Mouse (Mus musculus) embryonic facial prominence, embryonic 15.5 days (tissue): Measurements from ENCODE around the gene Pitpnm1. TPM values are rescaled to one million over a fixed set of nuclear protein-coding genes. Genes with fewer than 3 reads are reported as not detected.
A peak's percentile ranks its signal among the peaks of the same experiment; 100 is the strongest.

Experiments
- ATAC-seq: fragments of 200-750 bp; cut with Nextera tagmentation; 2 replicates; pipeline ENCODE4 v1.8.0; 2017; ENCODE audit warnings: low read depth, moderate TSS enrichment; ENCODE audit not compliant: insufficient number of reproducible peaks, low FRiP score, low TSS enrichment
- H3K27ac ChIP-seq: fragments of 300-500 bp; sonication (generic); replicated peaks from 2 replicates; pipeline ENCODE4 v1.5.1; 2015; ENCODE audit warnings: mild to moderate bottlenecking, inconsistent platforms
- H3K27me3 ChIP-seq: fragments of 300-500 bp; sonication (generic); 2 replicates; pipeline ENCODE4 v1.6.1; 2015; ENCODE audit warnings: inconsistent platforms
- H3K36me3 ChIP-seq: fragments of 300-500 bp; sonication (generic); 2 replicates; pipeline ENCODE4 v1.6.1; 2015; ENCODE audit warnings: mild to moderate bottlenecking, inconsistent platforms
- H3K4me1 ChIP-seq: fragments of 300-500 bp; sonication (generic); 2 replicates; pipeline ENCODE4 v1.6.1; 2015; ENCODE audit warnings: inconsistent platforms
- H3K4me2 ChIP-seq: fragments of 300-500 bp; sonication (generic); replicated peaks from 2 replicates; pipeline ENCODE4 v1.6.1; 2015; ENCODE audit warnings: mild to moderate bottlenecking, inconsistent platforms
- H3K4me3 ChIP-seq: fragments of 300-500 bp; sonication (generic); replicated peaks from 2 replicates; pipeline ENCODE4 v1.5.1; 2015; ENCODE audit warnings: mild to moderate bottlenecking, inconsistent platforms
- H3K9ac ChIP-seq: fragments of 300-500 bp; sonication (generic); 2 replicates; pipeline ENCODE4 v1.6.1; 2015; ENCODE audit warnings: inconsistent platforms
- H3K9me3 ChIP-seq: fragments of 300-500 bp; sonication (generic); replicated peaks from 2 replicates; pipeline ENCODE4 v1.6.1; 2016; ENCODE audit warnings: inconsistent platforms
- WGBS: fragments of 180-500 bp; shearing (Covaris S2); methylation state at CpG from one replicate; pipeline ENCODE4 v1.1.7; 2015; 5-methylcytosine and 5-hydroxymethylcytosine counted together
- polyA plus RNA-seq: library from polyadenylated mRNA; unstranded; fragments of >200 nt; fragmentation: Nextera tagmentation; extraction: Ambion mirVana; gene quantifications from 2 replicates; pipeline ENCODE4 v1.2.1, GENCODE M21; 2015

The Pitpnm1 gene
- polyA plus RNA-seq, 1 experiment from 2014 or later, result 9.7 TPM

GRCm38 (mm10) chr19:4106654-4107053, 6.9 kb downstream of the Pitpnm1 start:
- peaks cover 3% of the 10 kb centered on the region; the same call in 1 of the 2 replicates for H3K36me3 ChIP-seq
- 89% methylated on average over 14 of the region's 14 CpGs for WGBS
- no peak overlapping the region for H3K27ac ChIP-seq
- no peaks in the 10 kb centered on the region for H3K9me3 ChIP-seq
- ATAC-seq, result no peak
- no peak overlapping the region for H3K4me2 ChIP-seq
- peaks cover 10% of the 10 kb centered on the region for H3K27me3 ChIP-seq
- no peak overlapping the region for H3K4me3 ChIP-seq
- H3K4me1 ChIP-seq, result no peaks in the 10 kb centered on the region
- H3K9ac ChIP-seq, result no peak overlapping the region

DNA sequence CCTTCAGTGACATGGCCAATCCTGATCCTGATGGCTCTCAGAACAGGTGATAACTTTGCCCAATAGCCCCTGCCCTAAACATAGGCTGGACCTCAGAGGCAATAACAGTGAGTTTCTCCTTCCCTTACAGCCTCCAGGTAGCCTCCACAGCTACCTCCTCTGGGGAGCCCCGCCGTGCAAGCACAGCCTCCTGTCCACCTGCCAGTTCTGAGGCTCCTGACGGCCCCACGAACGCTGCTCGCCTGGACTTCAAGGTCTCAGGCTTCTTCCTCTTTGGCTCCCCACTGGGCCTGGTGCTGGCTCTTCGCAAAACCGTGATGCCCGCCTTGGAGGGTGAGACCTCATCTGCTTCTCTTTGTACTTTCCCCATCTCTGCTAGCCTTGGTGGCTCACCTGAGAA, 8.7 kb downstream of the Pitpnm1 start:
- Histone ChIP-seq H3K4me3 (no peak overlapping the region), H3K27me3 (no peaks in the 10 kb centered on the region), H3K27ac (no peak overlapping the region), H3K36me3 (peaks cover 21% of the 10 kb centered on the region), H3K4me1 (0 out of 2 replicates have a peak, but pooled peaks cover 3% of the 10 kb centered on the region), H3K9me3 (no peaks in the 10 kb centered on the region), H3K4me2 (no peak overlapping the region), H3K9ac (no peak overlapping the region)
- no peak for ATAC-seq
- WGBS, result 82% methylated on average over 9 of the region's 9 CpGs

GRCm38 (mm10) chr19:4112063-4112960, 12.5 kb downstream of the Pitpnm1 start:
- 94% methylated on average over 26 of the region's 26 CpGs for WGBS
- Histone ChIP-seq H3K9me3 (no peaks in the 10 kb centered on the region), H3K9ac (no peak overlapping the region), H3K4me1 (0 out of 2 replicates have a peak, but pooled peaks cover 9% of the 10 kb centered on the region), H3K27me3 (no peaks in the 10 kb centered on the region), H3K4me3 (no peak overlapping the region), H3K36me3 (peaks cover 56% of the 10 kb centered on the region), H3K4me2 (no peak overlapping the region), H3K27ac (no peak overlapping the region)
- ATAC-seq, result no peak

DNA sequence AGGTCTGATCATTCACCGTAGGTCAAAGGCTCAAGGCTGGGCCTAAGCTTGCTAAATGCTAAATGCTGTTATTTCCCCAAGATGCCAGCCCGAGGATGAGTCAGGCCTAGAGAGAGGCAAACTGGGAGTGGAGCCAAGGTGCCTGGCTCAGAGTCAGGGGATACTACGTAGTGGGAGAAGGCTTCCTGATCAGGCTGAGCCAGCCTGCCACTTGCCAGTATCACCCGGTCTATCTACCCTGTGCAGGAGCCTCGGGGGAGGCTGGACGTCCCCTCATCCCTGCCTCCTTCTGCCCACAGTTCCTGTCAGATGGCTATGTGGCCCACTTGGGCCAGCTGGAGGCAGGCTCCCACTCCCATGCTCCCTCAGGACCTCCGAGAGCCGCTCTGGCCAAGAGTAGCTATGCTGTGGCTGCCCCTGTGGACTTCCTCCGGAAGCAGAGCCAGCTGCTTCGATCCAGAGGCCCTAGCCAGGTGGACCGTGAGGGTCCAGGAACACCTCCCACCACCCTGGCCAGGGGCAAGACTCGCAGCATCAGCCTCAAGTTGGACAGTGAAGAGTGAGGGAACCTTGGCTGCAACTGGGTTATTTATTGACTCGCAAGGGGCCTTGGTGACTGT, 13.5 kb downstream of the Pitpnm1 start:
- no peak overlapping the region for H3K27ac ChIP-seq
- H3K9ac ChIP-seq, result no peak overlapping the region
- ATAC-seq, result no peak
- H3K4me1 ChIP-seq, result 0 out of 2 replicates have a peak, but pooled peaks cover 9% of the 10 kb centered on the region
- no peaks in the 10 kb centered on the region for H3K27me3 ChIP-seq
- H3K4me2 ChIP-seq, result no peak overlapping the region
- H3K4me3 ChIP-seq, result no peak overlapping the region
- 70% methylated on average over 13 of the region's 13 CpGs for WGBS
- no peaks in the 10 kb centered on the region for H3K9me3 ChIP-seq
- peaks cover 63% of the 10 kb centered on the region for H3K36me3 ChIP-seq

- Histone ChIP-seq H3K27ac (no peak overlapping the region), H3K9me3 (no peaks in the 10 kb centered on the region), H3K27me3 (no peaks in the 10 kb centered on the region), H3K4me1 (0 out of 2 replicates have a peak, but pooled peaks cover 9% of the 10 kb centered on the region), H3K4me2 (no peak overlapping the region), H3K9ac (no peak overlapping the region), H3K4me3 (no peak overlapping the region), H3K36me3 (peaks cover 63% of the 10 kb centered on the region)
- no peak for ATAC-seq
- 68% methylated on average over 5 of the region's 5 CpGs for WGBS
These were observed 14.0 kb downstream of the Pitpnm1 start for GRCm38 (mm10) chr19:4113806-4114230.

- Histone ChIP-seq H3K4me3 (no peak overlapping the region), H3K4me1 (0 out of 2 replicates have a peak, but pooled peaks cover 11% of the 10 kb centered on the region), H3K9me3 (no peaks in the 10 kb centered on the region), H3K4me2 (no peak overlapping the region), H3K27me3 (no peaks in the 10 kb centered on the region), H3K36me3 (peaks cover 63% of the 10 kb centered on the region), H3K27ac (no peak overlapping the region), H3K9ac (no peak overlapping the region)
- no peak for ATAC-seq
- 87% methylated on average over 10 of the region's 10 CpGs for WGBS
These were observed 14.8 kb downstream of the Pitpnm1 start for GRCm38 (mm10) chr19:4114551-4114950.

DNA sequence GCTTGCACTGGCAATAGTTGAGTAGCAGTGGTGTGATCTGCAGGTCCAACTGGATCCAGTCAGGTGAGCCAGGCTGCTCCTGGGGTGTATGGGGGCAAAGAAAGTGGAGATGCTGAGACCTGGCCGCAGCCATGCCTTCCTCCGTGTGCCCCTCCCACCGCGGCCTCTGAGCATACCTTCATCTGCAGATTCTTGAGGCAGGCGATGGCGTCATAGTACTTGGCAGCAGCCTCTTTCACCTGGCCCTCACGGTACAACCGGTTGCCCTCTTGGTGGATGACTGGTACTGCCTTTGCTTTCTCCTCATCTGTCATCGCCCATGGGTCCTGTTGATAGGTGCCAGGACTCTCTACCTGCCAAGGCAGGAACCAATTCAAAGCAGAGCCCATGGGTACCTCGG, 15.3 kb downstream of the Pitpnm1 start:
- H3K36me3 ChIP-seq, result peaks cover 63% of the 10 kb centered on the region
- 98% methylated on average over 10 of the region's 10 CpGs for WGBS

GRCm38 (mm10) chr19:4115816-4116215, 16.0 kb downstream of the Pitpnm1 start:
- H3K9me3 ChIP-seq, result no peaks in the 10 kb centered on the region
- WGBS, result 85% methylated on average over 11 of the region's 11 CpGs
- no peaks in the 10 kb centered on the region for H3K27me3 ChIP-seq
- no peak overlapping the region for H3K4me3 ChIP-seq
- no peak overlapping the region for H3K27ac ChIP-seq
- H3K4me1 ChIP-seq, result peaks cover 22% of the 10 kb centered on the region
- ATAC-seq, result no peak
- peaks cover 63% of the 10 kb centered on the region for H3K36me3 ChIP-seq
- no peak overlapping the region for H3K9ac ChIP-seq
- H3K4me2 ChIP-seq, result no peak overlapping the region

More for the DNA sequence above, 15.3 kb downstream of the Pitpnm1 start:
- no peaks in the 10 kb centered on the region for H3K9me3 ChIP-seq
- H3K4me1 ChIP-seq, result peaks cover 15% of the 10 kb centered on the region; the same call in 1 of the 2 replicates
- no peak overlapping the region for H3K27ac ChIP-seq
- H3K27me3 ChIP-seq, result no peaks in the 10 kb centered on the region
- no peak overlapping the region for H3K4me3 ChIP-seq
- ATAC-seq, result no peak
- H3K4me2 ChIP-seq, result no peak overlapping the region
- no peak overlapping the region for H3K9ac ChIP-seq

DNA sequence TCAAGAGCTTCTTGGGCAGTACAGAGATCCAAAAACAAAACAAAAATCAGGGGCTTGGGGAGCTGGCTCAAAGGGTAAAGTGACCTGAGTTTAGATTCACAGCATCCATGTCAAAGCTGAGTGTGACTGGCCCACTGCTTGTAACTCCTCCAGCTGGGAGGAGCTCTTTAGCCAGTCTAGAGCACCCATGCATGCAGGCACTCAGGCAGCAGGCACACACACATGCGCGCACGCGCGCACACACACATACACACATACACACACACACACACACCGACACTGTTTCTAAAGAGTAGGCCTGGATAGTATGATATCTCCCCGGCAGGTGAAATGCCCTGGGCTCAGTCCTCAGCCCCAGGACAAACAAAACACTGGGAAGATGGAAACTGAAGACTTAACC, 17.2 kb downstream of the Pitpnm1 start:
- H3K27ac ChIP-seq, result no peak overlapping the region
- no peak overlapping the region for H3K4me3 ChIP-seq
- no peaks in the 10 kb centered on the region for H3K27me3 ChIP-seq
- H3K9me3 ChIP-seq, result no peaks in the 10 kb centered on the region
- H3K9ac ChIP-seq, result no peak overlapping the region
- ATAC-seq, result no peak
- peaks cover 57% of the 10 kb centered on the region for H3K36me3 ChIP-seq
- H3K4me2 ChIP-seq, result no peak overlapping the region
- 97% methylated on average over 7 of the region's 7 CpGs for WGBS
- H3K4me1 ChIP-seq, result peaks cover 24% of the 10 kb centered on the region

- Histone ChIP-seq H3K27me3 (no peaks in the 10 kb centered on the region), H3K36me3 (peaks cover 43% of the 10 kb centered on the region), H3K4me3 (no peak overlapping the region), H3K9ac (no peak overlapping the region), H3K9me3 (no peaks in the 10 kb centered on the region), H3K4me2 (no peak overlapping the region), H3K4me1 (peaks cover 23% of the 10 kb centered on the region), H3K27ac (no peak overlapping the region)
- ATAC-seq, result no peak
- 91% methylated on average over 2 of the region's 2 CpGs for WGBS
These were observed 18.6 kb downstream of the Pitpnm1 start for GRCm38 (mm10) chr19:4118350-4118749.

GRCm38 (mm10) chr19:4119716-4120487, 20.1 kb downstream of the Pitpnm1 start:
- Histone ChIP-seq H3K4me1 (peaks cover 25% of the 10 kb centered on the region), H3K27me3 (no peaks in the 10 kb centered on the region), H3K4me3 (no peak overlapping the region; the same call in 1 of the 2 replicates), H3K36me3 (peaks cover 28% of the 10 kb centered on the region), H3K9me3 (no peaks in the 10 kb centered on the region), H3K27ac (no peak overlapping the region), H3K9ac (no peak overlapping the region), H3K4me2 (peak overlapping the region; percentile 53)
- WGBS, result 77% methylated on average over 6 of the region's 6 CpGs
- no peak for ATAC-seq
